Mouse (Mus musculus): Measurements from ENCODE around the gene Plekhg5.

DNA sequence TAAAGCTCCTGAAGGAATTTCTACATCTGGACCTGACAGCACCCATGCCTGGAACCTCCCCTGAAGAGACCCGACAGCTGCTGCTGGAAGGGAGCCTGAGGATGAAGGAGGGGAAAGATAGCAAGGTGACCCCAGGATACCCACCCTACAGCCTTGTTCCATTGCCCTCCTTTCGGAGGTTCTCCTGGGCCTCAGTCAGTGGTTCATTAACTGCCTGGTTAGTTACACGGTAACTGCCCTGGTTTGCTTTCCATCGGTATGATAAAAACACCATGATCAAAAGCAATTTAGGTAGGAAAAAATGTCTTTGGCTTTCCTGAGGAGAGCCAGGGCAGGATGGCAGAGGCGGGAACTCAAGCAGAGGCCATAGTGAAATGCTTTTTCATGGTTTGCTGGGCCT is 36.4 kb downstream of the Plekhg5 start:
- TF ChIP-seq USF1 (IDR thresholded peaks at IDR 0.05; ENCODE audit: low read depth, low read length), result no peak
- no peak for TF ChIP-seq MAZ (IDR thresholded peaks at IDR 0.05; ENCODE audit: low read depth, low read length)
- no peak for TF ChIP-seq CTCF (conservative IDR thresholded peaks at IDR 0.05 in 1 of 2, IDR thresholded peaks at IDR 0.05 in 1 of 2; ENCODE audit: low read depth in 2 of 2, low read length in 2 of 2)
- TF ChIP-seq NELFE (IDR thresholded peaks at IDR 0.05; ENCODE audit: low read depth, low read length), result no peak
- TF ChIP-seq EP300 (IDR thresholded peaks at IDR 0.05; ENCODE audit: low read length), result no peak
- no peak for TF ChIP-seq POLR2A (IDR thresholded peaks at IDR 0.05; ENCODE audit: low read depth, low read length)
- no peak for TF ChIP-seq ZKSCAN1 (IDR thresholded peaks at IDR 0.05; ENCODE audit: borderline replicate concordance, low read depth, low read length)
- no peak for TF ChIP-seq BHLHE40 (IDR thresholded peaks at IDR 0.05; ENCODE audit: low read depth, low read length)
- TF ChIP-seq MAFK (IDR thresholded peaks at IDR 0.05; ENCODE audit: insufficient replicate concordance, low read length), result no peak
- TF ChIP-seq RAD21 (IDR thresholded peaks at IDR 0.05; ENCODE audit: low read depth, low read length), result no peak
- TF ChIP-seq ZC3H11A (IDR thresholded peaks at IDR 0.05; ENCODE audit: low read depth, low read length), result no peak
- no peak for TF ChIP-seq MAX (IDR thresholded peaks at IDR 0.05; ENCODE audit: low read length)
